Mouse (Mus musculus): ENCODE data around the gene Mrtfa. TPM values are rescaled to one million over a fixed set of nuclear protein-coding genes. Genes with fewer than 3 reads are reported as not detected.

The Mrtfa gene
- polyA plus RNA-seq, 1 experiment, result 80.0 TPM

DNA sequence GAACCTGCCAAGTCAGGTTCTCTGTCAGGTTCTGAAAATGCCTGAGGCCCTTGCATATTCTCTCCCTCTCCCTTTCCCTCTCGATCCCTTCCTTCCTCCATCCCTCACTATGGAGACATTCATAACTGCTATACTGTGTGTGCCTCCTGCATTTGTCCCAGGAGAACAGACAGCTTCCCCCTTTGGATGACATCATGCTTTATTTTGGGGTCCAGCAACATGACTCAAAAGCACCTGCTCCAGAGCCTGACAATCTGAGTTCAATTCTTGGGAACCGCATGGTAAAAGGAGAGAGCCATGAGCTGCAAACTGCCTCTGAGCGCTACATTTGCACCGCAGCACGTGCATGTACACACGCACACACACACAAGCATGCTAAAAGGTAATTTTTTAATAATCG lies 12.7 kb downstream of the Mrtfa start:
- DNase-seq (ENCODE audit: low read depth in 1 of 2, low spot score in 2 of 2), result no peak
- no peaks in the 10 kb centered on the region for H3K27me3 ChIP-seq (ENCODE audit: control insufficient read depth, insufficient read depth, low read length)
- 89% methylated on average over 7 of the region's 7 CpGs for WGBS
- no peaks in the 10 kb centered on the region for H3K36me3 ChIP-seq (ENCODE audit: control insufficient read depth, insufficient read depth, low read length)
- no peaks in the 10 kb centered on the region for H3K4me1 ChIP-seq (ENCODE audit: control insufficient read depth, insufficient read depth, insufficient read length)
- TF ChIP-seq CTCF (IDR thresholded peaks at IDR 0.05; ENCODE audit: extremely low read depth, insufficient read depth, insufficient read length, insufficient replicate concordance), result no peak
- no peak for TF ChIP-seq POLR2A (IDR thresholded peaks at IDR 0.05; ENCODE audit: low read depth, low read length)
- no peak overlapping the region for H3K4me3 ChIP-seq (ENCODE audit: extremely low read depth, insufficient read depth, insufficient read length)
- H3K27ac ChIP-seq (ENCODE audit: insufficient read depth, low read length), result no peak overlapping the region

DNA sequence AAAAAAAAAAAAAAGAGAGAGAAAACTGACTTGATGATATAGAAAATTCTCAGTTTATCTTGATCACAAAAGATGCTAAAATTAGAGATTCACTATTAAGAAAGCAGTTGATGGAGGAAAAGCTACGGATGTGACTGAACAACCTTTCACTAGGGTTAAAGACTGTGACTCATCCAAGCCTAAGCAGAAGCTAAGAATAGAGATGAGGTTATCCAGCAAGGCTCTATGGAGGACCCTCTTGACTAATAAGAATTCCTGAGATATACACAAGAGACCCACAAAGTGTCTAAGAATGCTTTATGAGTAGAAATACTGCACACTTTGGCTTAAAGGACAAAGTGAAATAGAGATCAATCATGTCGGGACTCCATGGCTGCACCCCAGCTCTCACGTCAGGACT lies 14.9 kb downstream of the Mrtfa start:
- Histone ChIP-seq H3K27ac (ENCODE audit: insufficient read depth, low read length) (no peak overlapping the region), H3K27me3 (ENCODE audit: control insufficient read depth, insufficient read depth, low read length) (no peaks in the 10 kb centered on the region), H3K4me1 (ENCODE audit: control insufficient read depth, insufficient read depth, insufficient read length) (no peaks in the 10 kb centered on the region), H3K36me3 (ENCODE audit: control insufficient read depth, insufficient read depth, low read length) (no peaks in the 10 kb centered on the region), H3K4me3 (ENCODE audit: extremely low read depth, insufficient read depth, insufficient read length) (no peak overlapping the region)
- 89% methylated on average over 3 of the region's 3 CpGs for WGBS
- no peak for TF ChIP-seq CTCF (IDR thresholded peaks at IDR 0.05; ENCODE audit: extremely low read depth, insufficient read depth, insufficient read length, insufficient replicate concordance)
- TF ChIP-seq POLR2A (IDR thresholded peaks at IDR 0.05; ENCODE audit: low read depth, low read length), result no peak
- no peak for DNase-seq (ENCODE audit: low read depth in 1 of 2, low spot score in 2 of 2)

DNA sequence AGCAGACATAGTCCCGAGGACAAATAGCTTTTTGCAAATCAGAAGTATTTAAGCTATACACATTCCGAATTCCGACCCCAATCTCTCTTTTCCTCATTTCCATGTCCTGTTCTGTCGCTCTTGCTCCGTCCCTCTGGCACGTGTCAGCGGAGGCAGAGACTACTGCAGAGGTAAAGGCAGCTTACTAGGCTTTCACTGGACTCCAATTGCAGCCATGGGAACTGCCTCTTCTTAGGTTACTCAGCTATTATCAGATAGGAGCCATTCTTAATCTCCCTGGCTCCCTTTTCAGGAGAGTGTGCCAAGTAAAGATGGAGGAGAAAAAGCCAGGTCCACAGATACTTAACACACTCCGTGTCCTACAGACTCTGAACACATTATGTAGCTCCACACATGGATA lies 18.3 kb downstream of the Mrtfa start:
- Histone ChIP-seq H3K27me3 (ENCODE audit: control insufficient read depth, insufficient read depth, low read length) (no peaks in the 10 kb centered on the region), H3K4me1 (ENCODE audit: control insufficient read depth, insufficient read depth, insufficient read length) (no peaks in the 10 kb centered on the region), H3K36me3 (ENCODE audit: control insufficient read depth, insufficient read depth, low read length) (no peaks in the 10 kb centered on the region), H3K4me3 (ENCODE audit: extremely low read depth, insufficient read depth, insufficient read length) (no peak overlapping the region), H3K27ac (ENCODE audit: insufficient read depth, low read length) (no peak overlapping the region)
- TF ChIP-seq POLR2A (IDR thresholded peaks at IDR 0.05; ENCODE audit: low read depth, low read length) (no peak), CTCF (IDR thresholded peaks at IDR 0.05; ENCODE audit: extremely low read depth, insufficient read depth, insufficient read length, insufficient replicate concordance) (no peak)
- WGBS, result 93% methylated on average over 8 of the region's 8 CpGs
- no peak for DNase-seq (ENCODE audit: low read depth in 1 of 2, low spot score in 2 of 2)

DNA sequence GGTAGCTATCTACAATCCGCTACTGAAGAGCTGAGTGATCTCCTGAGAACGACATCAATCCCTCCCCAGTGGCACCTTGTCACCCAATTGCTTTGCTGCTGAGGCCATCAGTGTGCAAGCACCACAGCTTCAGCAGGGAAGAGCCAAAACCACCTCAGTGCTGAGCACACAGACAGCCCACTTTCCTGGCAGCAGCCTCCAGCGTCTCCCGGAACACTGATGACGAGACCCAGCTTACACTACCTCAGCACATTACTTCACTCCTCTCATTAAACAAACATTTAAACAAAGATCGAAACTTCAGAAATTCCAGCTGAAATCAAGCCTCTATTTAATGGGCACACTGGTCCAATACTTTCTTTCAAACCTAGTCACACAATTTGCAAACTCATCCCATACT lies 21.8 kb downstream of the Mrtfa start:
- Histone ChIP-seq H3K4me1 (ENCODE audit: control insufficient read depth, insufficient read depth, insufficient read length) (no peaks in the 10 kb centered on the region), H3K36me3 (ENCODE audit: control insufficient read depth, insufficient read depth, low read length) (no peaks in the 10 kb centered on the region; the same call in 1 of the 2 replicates), H3K27me3 (ENCODE audit: control insufficient read depth, insufficient read depth, low read length) (no peaks in the 10 kb centered on the region), H3K27ac (ENCODE audit: insufficient read depth, low read length) (no peak overlapping the region), H3K4me3 (ENCODE audit: extremely low read depth, insufficient read depth, insufficient read length) (no peak overlapping the region)
- no peak for DNase-seq (ENCODE audit: low read depth in 1 of 2, low spot score in 2 of 2)
- TF ChIP-seq POLR2A (IDR thresholded peaks at IDR 0.05; ENCODE audit: low read depth, low read length) (no peak), CTCF (IDR thresholded peaks at IDR 0.05; ENCODE audit: extremely low read depth, insufficient read depth, insufficient read length, insufficient replicate concordance) (no peak)
- 91% methylated on average over 6 of the region's 6 CpGs for WGBS

DNA sequence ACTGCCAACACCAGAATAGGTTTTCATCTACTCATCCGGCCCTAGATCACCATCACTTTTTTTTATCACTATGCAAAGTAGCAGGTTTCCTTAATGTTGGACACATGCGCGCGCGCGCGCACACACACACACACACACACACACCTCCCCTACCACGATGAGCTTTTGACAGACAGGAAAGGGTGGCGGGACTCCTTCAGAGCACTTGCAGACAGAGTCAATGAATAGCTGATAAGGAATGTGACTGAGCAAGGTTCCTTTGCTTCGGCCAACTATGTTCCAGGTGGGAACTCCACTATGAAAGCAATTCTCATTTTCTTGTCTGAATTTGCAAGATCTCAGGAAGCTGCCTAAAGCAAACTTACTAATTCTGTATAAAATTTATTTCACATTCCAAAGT lies 22.7 kb downstream of the Mrtfa start:
- Histone ChIP-seq H3K27me3 (ENCODE audit: control insufficient read depth, insufficient read depth, low read length) (no peaks in the 10 kb centered on the region), H3K4me3 (ENCODE audit: extremely low read depth, insufficient read depth, insufficient read length) (no peak overlapping the region), H3K36me3 (ENCODE audit: control insufficient read depth, insufficient read depth, low read length) (no peaks in the 10 kb centered on the region; the same call in 1 of the 2 replicates), H3K27ac (ENCODE audit: insufficient read depth, low read length) (no peak overlapping the region), H3K4me1 (ENCODE audit: control insufficient read depth, insufficient read depth, insufficient read length) (no peaks in the 10 kb centered on the region)
- no peak for DNase-seq (ENCODE audit: low read depth in 1 of 2, low spot score in 2 of 2)
- WGBS, result 75% methylated on average over 10 of the region's 10 CpGs
- TF ChIP-seq POLR2A (IDR thresholded peaks at IDR 0.05; ENCODE audit: low read depth, low read length) (no peak), CTCF (IDR thresholded peaks at IDR 0.05; ENCODE audit: extremely low read depth, insufficient read depth, insufficient read length, insufficient replicate concordance) (no peak)

DNA sequence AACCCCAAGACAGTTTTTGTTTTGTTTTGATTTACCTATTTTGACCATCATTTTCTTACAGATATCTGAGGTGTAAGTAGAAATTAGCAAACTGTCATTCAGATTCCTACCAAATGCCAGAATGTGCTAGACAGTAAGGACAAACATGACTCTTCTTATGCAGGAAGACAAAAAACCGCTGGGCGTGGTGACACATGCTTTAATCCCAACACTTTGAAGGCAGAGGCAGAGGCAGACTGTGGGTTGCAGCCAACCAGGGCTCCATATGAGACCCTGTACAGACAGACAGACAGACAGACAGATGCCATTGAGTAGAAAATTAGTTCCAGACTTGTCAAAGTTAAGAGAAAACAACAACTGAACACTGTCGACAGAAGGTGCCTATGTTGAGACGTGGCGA lies 24.3 kb downstream of the Mrtfa start:
- TF ChIP-seq POLR2A (IDR thresholded peaks at IDR 0.05; ENCODE audit: low read depth, low read length) (no peak), CTCF (IDR thresholded peaks at IDR 0.05; ENCODE audit: extremely low read depth, insufficient read depth, insufficient read length, insufficient replicate concordance) (no peak)
- no peak for DNase-seq (ENCODE audit: low read depth in 1 of 2, low spot score in 2 of 2)
- WGBS, result 84% methylated on average over 5 of the region's 5 CpGs

DNA sequence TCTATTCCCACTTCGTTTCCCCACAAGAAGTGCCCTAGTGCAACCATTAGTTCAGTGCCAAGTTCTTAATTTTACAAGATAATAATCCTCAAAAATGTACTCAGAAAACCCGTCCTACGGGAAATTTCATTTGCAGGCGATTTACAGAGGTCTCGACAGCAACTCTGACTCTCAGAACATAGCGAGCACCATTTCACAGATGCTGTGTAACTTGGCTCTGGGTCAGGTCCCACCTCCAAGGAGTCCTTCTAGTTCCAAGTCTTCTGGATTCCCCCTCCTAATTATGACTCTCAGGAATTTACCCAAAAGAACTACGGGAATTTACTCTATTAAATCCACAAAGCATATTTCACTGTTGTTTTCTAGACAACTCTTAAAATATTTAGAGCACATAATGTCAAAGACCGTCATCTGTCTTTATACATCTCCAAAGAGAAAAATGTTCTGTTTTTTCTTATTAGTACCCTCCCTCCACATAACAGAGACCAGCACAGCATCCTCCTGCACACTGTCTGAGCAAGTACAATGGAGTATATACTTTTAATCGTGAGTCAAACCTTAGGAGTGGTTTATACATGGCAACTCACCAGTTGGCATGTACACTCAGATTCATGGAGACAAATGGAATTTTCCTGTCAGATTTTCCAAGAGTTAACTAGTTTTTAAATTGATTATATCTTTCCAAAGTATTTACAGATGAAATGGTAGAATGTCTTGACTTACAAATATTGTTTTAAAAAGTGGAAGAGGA lies 25.8 kb downstream of the Mrtfa start:
- no peaks in the 10 kb centered on the region for H3K4me1 ChIP-seq (ENCODE audit: control insufficient read depth, insufficient read depth, insufficient read length)
- no peak for DNase-seq (ENCODE audit: low read depth in 1 of 2, low spot score in 2 of 2)
- no peaks in the 10 kb centered on the region for H3K27me3 ChIP-seq (ENCODE audit: control insufficient read depth, insufficient read depth, low read length)
- WGBS, result 86% methylated on average over 9 of the region's 9 CpGs
- no peaks in the 10 kb centered on the region; the same call in 1 of the 2 replicates for H3K36me3 ChIP-seq (ENCODE audit: control insufficient read depth, insufficient read depth, low read length)
- TF ChIP-seq POLR2A (IDR thresholded peaks at IDR 0.05; ENCODE audit: low read depth, low read length), result no peak
- no peak for TF ChIP-seq CTCF (IDR thresholded peaks at IDR 0.05; ENCODE audit: extremely low read depth, insufficient read depth, insufficient read length, insufficient replicate concordance)
- H3K27ac ChIP-seq (ENCODE audit: insufficient read depth, low read length), result no peak overlapping the region
- H3K4me3 ChIP-seq (ENCODE audit: extremely low read depth, insufficient read depth, insufficient read length), result no peak overlapping the region

More for the DNA sequence above, 24.3 kb downstream of the Mrtfa start:
- Histone ChIP-seq H3K27ac (ENCODE audit: insufficient read depth, low read length) (no peak overlapping the region), H3K4me1 (ENCODE audit: control insufficient read depth, insufficient read depth, insufficient read length) (no peaks in the 10 kb centered on the region), H3K36me3 (ENCODE audit: control insufficient read depth, insufficient read depth, low read length) (no peaks in the 10 kb centered on the region; the same call in 1 of the 2 replicates), H3K4me3 (ENCODE audit: extremely low read depth, insufficient read depth, insufficient read length) (no peak overlapping the region), H3K27me3 (ENCODE audit: control insufficient read depth, insufficient read depth, low read length) (no peaks in the 10 kb centered on the region)
